Mouse (Mus musculus): ENCODE measurements around the gene Crlf2.

Crlf2 gene

GRCm38 (mm10) chr5:109558404-109559160, at the start of gene Crlf2:
Crlf2 (minus strand) TSS chr5:109558993.
- CTCF ChIA-PET = interaction anchor here (0.8 kb wide), 1 partner anchor 549 kb away, joined by 4 read pairs; the partner anchor contains the start of gene Gtpbp6

GRCm38 (mm10) chr5:109602585-109602984, 43.8 kb upstream of the Crlf2 start:
- CTCF ChIA-PET = no interaction called here

- CTCF ChIA-PET = no interaction called here
Measured at GRCm38 (mm10) chr5:109601080-109601479, 42.3 kb upstream of the Crlf2 start.

GRCm38 (mm10) chr5:109598876-109599275, 40.1 kb upstream of the Crlf2 start:
- CTCF ChIA-PET = no interaction called here

GRCm38 (mm10) chr5:109596647-109597046, 37.9 kb upstream of the Crlf2 start:
- CTCF ChIA-PET = no interaction called here

GRCm38 (mm10) chr5:109562829-109563228, 4.0 kb upstream of the Crlf2 start:
- CTCF ChIA-PET = no interaction called here

GRCm38 (mm10) chr5:109559191-109559590, 398 bp upstream of the Crlf2 start:
- CTCF ChIA-PET = no interaction called here

- CTCF ChIA-PET = interaction anchor here (0.8 kb wide), 1 partner anchor 550 kb away, joined by 4 read pairs; the partner anchor contains the start of gene Gtpbp6
Measured at GRCm38 (mm10) chr5:109558123-109558403, 730 bp downstream of the Crlf2 start.

GRCm38 (mm10) chr5:109557321-109558122, 1.3 kb downstream of the Crlf2 start:
- CTCF ChIA-PET = no interaction called here

- CTCF ChIA-PET = no interaction called here
Measured at GRCm38 (mm10) chr5:109556591-109557320, 2.0 kb downstream of the Crlf2 start.

- CTCF ChIA-PET = no interaction called here
Measured at GRCm38 (mm10) chr5:109555676-109556571, 2.9 kb downstream of the Crlf2 start.

- CTCF ChIA-PET = no interaction called here
Measured at GRCm38 (mm10) chr5:109555236-109555675, 3.5 kb downstream of the Crlf2 start.

- CTCF ChIA-PET = no interaction called here
Measured at GRCm38 (mm10) chr5:109554091-109555050, 4.4 kb downstream of the Crlf2 start.

GRCm38 (mm10) chr5:109553160-109553930, 5.4 kb downstream of the Crlf2 start:
- CTCF ChIA-PET = no interaction called here

- CTCF ChIA-PET = no interaction called here
Measured at GRCm38 (mm10) chr5:109552541-109552940, 6.3 kb downstream of the Crlf2 start.

GRCm38 (mm10) chr5:109552116-109552515, 6.7 kb downstream of the Crlf2 start:
- CTCF ChIA-PET = no interaction called here

- CTCF ChIA-PET = no interaction called here
Measured at GRCm38 (mm10) chr5:109551041-109551765, 7.6 kb downstream of the Crlf2 start.

GRCm38 (mm10) chr5:109550225-109550935, 8.4 kb downstream of the Crlf2 start:
- CTCF ChIA-PET = no interaction called here
